Mouse (Mus musculus) liver, embryonic 16.5 days (tissue): ENCODE results near the gene Gstm2. TPM values are rescaled to one million over a fixed set of nuclear protein-coding genes. Genes with fewer than 3 reads are reported as not detected.
"Not testable (repeated sequence)": the region's sequence is repeated elsewhere in the genome, so short reads cannot be mapped to it uniquely, and the experiment has no call there.

Source experiments
- ATAC-seq: fragments of 200-750 bp; cut with Nextera tagmentation; 2 replicates; pipeline ENCODE4 v1.8.0; 2017; ENCODE audit warnings: low read depth, mild to moderate bottlenecking, moderate number of reproducible peaks, moderate library complexity
- H3K27ac ChIP-seq: fragments of 300-500 bp; sonication (generic); 2 replicates; pipeline ENCODE4 v1.5.1; 2014; ENCODE audit warnings: mild to moderate bottlenecking, low read length
- H3K27me3 ChIP-seq: fragments of 300-500 bp; sonication (generic); 2 replicates; pipeline ENCODE4 v1.6.1; 2014; ENCODE audit warnings: low read depth, low read length, mixed read lengths; ENCODE audit not compliant: control insufficient read depth, insufficient read depth
- H3K36me3 ChIP-seq: fragments of 300-500 bp; sonication (generic); 2 replicates; pipeline ENCODE4 v1.6.1; 2014; ENCODE audit warnings: mild to moderate bottlenecking; ENCODE audit not compliant: control insufficient read depth, insufficient read depth
- H3K4me1 ChIP-seq: fragments of 300-500 bp; sonication (generic); 2 replicates; pipeline ENCODE4 v1.6.1; 2014; ENCODE audit warnings: low read depth, low read length, mixed read lengths; ENCODE audit not compliant: control insufficient read depth
- H3K4me2 ChIP-seq: fragments of 300-500 bp; sonication (generic); 2 replicates; pipeline ENCODE4 v1.6.1; 2014; ENCODE audit warnings: low read depth, low read length, mixed read lengths
- H3K4me3 ChIP-seq: fragments of 300-500 bp; sonication (generic); 2 replicates; pipeline ENCODE4 v1.5.1; 2014; ENCODE audit warnings: low read depth, mild to moderate bottlenecking, low read length
- H3K9ac ChIP-seq: fragments of 300-500 bp; sonication (generic); 2 replicates; pipeline ENCODE4 v1.6.1; 2014; ENCODE audit warnings: low read depth, low read length
- H3K9me3 ChIP-seq: fragments of 300-500 bp; sonication (generic); replicated peaks from 2 replicates; pipeline ENCODE4 v1.6.1; 2016; ENCODE audit warnings: low read length; ENCODE audit not compliant: control insufficient read depth
- WGBS: fragments of 180-500 bp; shearing (Covaris S2); extraction: QIAGEN DNeasy Blood & Tissue Kit; methylation state at CpG from one replicate; pipeline ENCODE4 v1.1.7; 2014; ENCODE audit not compliant: insufficient replicate concordance; 5-methylcytosine and 5-hydroxymethylcytosine counted together
- polyA plus RNA-seq: library from polyadenylated mRNA; unstranded; fragments of >200 nt; fragmentation: Nextera tagmentation; extraction: Ambion mirVana; gene quantifications from 2 replicates; pipeline ENCODE4 v1.2.1, GENCODE M21; 2015

Gstm2 gene
- polyA plus RNA-seq, 1 experiment from 2014 or later: 10.4 TPM

- WGBS: 45% methylated on average over 3 of the region's 3 CpGs
- H3K27me3 ChIP-seq, H3K9ac ChIP-seq, H3K4me2 ChIP-seq, H3K27ac ChIP-seq, H3K36me3 ChIP-seq, H3K4me3 ChIP-seq, H3K9me3 ChIP-seq, ATAC-seq: not testable (repeated sequence)
- peaks cover 12% of the 10 kb centered on the region for H3K4me1 ChIP-seq
Measured at GRCm38 (mm10) chr3:108019226-108019625, 33.0 kb upstream of the Gstm2 start.

DNA sequence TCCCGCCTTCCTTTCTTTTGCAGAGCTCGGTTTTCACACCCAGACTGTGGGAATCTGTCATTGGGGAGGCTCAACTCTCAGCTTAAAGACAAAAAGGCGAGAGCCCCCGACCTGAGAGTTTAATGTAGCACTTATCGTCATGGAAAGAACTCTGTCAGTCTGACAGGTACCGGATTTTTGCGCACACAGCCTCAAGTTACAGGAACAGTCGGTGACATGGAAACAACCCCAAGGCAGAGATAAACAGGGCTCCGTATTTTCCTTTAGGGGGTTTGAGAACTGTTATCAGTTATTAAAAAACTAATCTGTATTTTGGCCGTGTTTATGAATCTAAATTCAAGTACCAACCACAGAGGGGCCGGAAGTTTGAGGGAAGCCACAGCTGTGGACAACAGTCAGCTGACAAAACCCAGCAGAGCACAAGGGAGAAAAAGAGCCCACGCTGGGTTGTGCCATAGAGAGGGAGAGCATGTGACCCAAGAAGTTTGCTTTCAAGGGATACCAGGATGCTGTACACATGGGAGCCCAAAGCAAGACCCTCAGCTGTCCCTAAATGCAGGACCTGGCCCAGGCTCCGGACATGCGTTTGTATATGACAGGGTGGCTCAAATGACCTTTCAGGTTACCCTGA is 32.1 kb upstream of the Gstm2 start:
- H3K4me3 ChIP-seq: peak overlapping the region; percentile 48
- H3K9ac ChIP-seq: peak overlapping the region; percentile 36; the same call in 1 of the 2 replicates
- peak overlapping the region; percentile 61 for H3K4me2 ChIP-seq
- peak overlapping the region; percentile 77 for H3K27ac ChIP-seq
- H3K4me1 ChIP-seq: peaks cover 15% of the 10 kb centered on the region
- no peaks in the 10 kb centered on the region for H3K27me3 ChIP-seq
- no peaks in the 10 kb centered on the region for H3K36me3 ChIP-seq
- no peak for ATAC-seq
- 12% methylated on average over 14 of the region's 14 CpGs for WGBS
- no peaks in the 10 kb centered on the region for H3K9me3 ChIP-seq

DNA sequence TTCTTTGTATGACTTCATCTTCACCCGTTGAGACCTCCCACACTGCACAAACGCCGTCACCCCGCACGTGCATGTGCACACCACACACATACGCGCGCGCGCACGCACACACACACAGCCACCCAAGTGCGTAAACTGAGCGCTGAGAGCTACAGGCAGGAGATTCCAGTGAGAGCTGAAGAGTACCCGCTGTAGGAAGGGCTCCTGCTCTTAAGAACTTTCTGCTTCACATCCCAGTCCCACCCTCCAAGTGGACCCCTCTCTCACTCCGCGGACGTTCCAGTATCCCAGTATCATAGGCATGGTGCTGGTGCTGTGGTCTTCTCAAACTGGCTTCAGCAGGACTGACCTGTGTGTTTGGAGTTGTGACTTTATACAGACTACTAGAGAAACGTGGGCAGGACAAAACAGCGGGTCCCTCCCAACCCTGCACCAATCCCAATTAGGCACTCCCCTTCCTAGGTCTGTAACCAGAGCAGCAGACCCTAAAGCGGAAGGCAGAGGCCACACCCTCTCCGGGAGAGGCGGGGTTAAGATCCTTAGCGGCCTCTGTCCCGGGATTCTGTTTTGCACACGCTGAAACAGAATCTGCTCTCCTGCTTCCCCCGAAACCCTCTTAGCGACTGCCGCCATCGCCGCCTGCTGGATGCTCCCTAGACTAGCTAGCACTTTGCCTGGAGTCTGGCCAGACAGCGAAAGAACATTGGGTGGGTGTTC is 31.4 kb upstream of the Gstm2 start, which contains the start of gene Gstm1:
TSS of gene Gstm1 (minus strand) at position 501 of the 717 bp plus-strand sequence.
- Histone ChIP-seq H3K27ac (peak within 1 kb of the TSS; percentile 77), H3K9me3 (no peaks in the 10 kb centered on the region), H3K4me1 (peaks cover 15% of the 10 kb centered on the region), H3K36me3 (no peaks in the 10 kb centered on the region), H3K4me2 (peak within 1 kb of the TSS; percentile 61), H3K27me3 (no peaks in the 10 kb centered on the region), H3K4me3 (peak within 1 kb of the TSS; percentile 48), H3K9ac (peak within 1 kb of the TSS; percentile 36)
- ATAC-seq: peak; percentile 93
- under 1% methylated on average over 31 of the region's 31 CpGs for WGBS

DNA sequence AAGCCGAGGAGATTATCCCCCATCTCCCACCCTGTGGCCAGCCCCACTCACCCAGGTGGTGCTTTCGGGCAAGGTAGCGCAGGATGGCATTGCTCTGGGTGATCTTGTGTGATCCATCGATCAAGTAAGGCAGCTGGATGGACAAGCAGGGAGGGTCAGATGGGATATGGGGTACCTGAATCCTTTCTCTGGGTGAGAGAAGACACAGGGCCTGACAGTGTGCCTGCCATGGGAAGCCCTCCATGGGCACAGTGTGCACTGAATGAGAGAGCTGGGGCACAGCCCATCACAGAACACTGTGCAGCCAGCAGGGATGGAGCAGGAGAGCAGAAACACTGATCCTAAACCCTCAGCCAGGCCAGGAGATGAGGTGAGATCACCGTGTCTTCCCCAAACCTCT is 30.2 kb upstream of the Gstm2 start:
- WGBS: 64% methylated on average over 5 of the region's 5 CpGs
- not testable (repeated sequence) for H3K36me3 ChIP-seq, ATAC-seq, H3K27ac ChIP-seq, H3K9me3 ChIP-seq, H3K27me3 ChIP-seq, H3K4me1 ChIP-seq
- Histone ChIP-seq H3K9ac (peak overlapping the region; percentile 33; the same call in 1 of the 2 replicates), H3K4me3 (peak overlapping the region; percentile 48), H3K4me2 (peak overlapping the region; percentile 61)

- H3K9me3 ChIP-seq: no peaks in the 10 kb centered on the region
- no peak overlapping the region for H3K27ac ChIP-seq
- peaks cover 7% of the 10 kb centered on the region for H3K4me1 ChIP-seq
- H3K27me3 ChIP-seq: no peaks in the 10 kb centered on the region
- ATAC-seq: no peak
- H3K4me3 ChIP-seq: no peak overlapping the region
- 0 out of 2 replicates have a peak overlapping the region, but pooled peaks have one; percentile 6 for H3K4me2 ChIP-seq
- WGBS: 74% methylated on average over 2 of the region's 2 CpGs
- H3K9ac ChIP-seq: no peak overlapping the region
- no peaks in the 10 kb centered on the region for H3K36me3 ChIP-seq
Measured at GRCm38 (mm10) chr3:108014974-108015346, 28.7 kb upstream of the Gstm2 start.

DNA sequence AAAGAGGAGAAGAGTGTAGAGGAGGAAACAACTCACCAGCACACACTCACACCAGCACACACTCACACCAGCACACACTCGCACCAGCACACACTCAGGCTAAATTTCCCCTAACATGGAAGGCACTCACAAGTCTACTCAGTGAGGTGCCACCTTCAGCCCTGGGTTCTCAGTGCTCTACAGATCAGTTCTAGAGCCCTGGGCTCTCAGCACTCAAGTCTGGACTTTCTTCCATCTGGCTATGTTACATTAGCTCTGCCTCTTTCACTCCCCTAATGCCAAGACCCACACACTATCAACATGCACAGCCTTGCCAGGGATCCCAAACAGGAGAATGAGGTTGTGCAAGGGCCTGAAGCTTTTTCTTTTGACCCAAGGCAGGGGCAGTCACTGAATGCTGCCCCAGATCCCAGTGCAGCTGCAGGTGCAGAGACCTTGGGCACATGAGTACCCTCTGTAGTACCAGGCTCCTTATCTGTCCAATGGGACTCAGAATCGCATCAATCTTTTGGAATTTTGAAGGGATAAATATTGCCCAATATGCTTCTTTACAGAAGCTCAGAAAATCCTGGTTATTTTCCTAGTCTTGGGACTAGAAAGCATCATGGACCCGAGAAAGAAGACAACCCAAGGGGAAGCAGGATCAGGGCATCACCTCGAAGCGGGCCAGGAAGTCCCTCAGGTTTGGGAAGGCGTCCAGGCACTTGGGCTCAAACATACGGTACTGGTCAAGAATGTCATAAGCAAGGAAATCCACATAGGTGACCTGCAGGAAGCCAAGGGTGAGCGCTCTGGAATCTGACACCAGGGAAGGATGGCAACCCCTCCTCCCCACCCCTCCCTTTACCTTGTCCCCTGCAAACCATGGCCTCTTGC is 28.1 kb upstream of the Gstm2 start:
- Histone ChIP-seq H3K36me3 (no peaks in the 10 kb centered on the region), H3K27me3 (no peaks in the 10 kb centered on the region), H3K9me3 (no peaks in the 10 kb centered on the region), H3K4me1 (peaks cover 7% of the 10 kb centered on the region), H3K9ac (0 out of 2 replicates have a peak overlapping the region, but pooled peaks have one; percentile 5), H3K27ac (peak overlapping the region; percentile 72), H3K4me2 (peak overlapping the region; percentile 19), H3K4me3 (no peak overlapping the region)
- WGBS: 62% methylated on average over 7 of the region's 8 CpGs
- ATAC-seq: no peak

GRCm38 (mm10) chr3:108013331-108013871 is 27.1 kb upstream of the Gstm2 start:
- Histone ChIP-seq H3K4me1 (peaks cover 4% of the 10 kb centered on the region), H3K36me3 (no peaks in the 10 kb centered on the region), H3K9ac (no peak overlapping the region), H3K27me3 (no peaks in the 10 kb centered on the region), H3K4me3 (no peak overlapping the region), H3K27ac (peak overlapping the region; percentile 72), H3K9me3 (no peaks in the 10 kb centered on the region), H3K4me2 (peak overlapping the region; percentile 19; the same call in 1 of the 2 replicates)
- WGBS: 40% methylated on average over 4 of the region's 4 CpGs
- peak; percentile 9 for ATAC-seq

DNA sequence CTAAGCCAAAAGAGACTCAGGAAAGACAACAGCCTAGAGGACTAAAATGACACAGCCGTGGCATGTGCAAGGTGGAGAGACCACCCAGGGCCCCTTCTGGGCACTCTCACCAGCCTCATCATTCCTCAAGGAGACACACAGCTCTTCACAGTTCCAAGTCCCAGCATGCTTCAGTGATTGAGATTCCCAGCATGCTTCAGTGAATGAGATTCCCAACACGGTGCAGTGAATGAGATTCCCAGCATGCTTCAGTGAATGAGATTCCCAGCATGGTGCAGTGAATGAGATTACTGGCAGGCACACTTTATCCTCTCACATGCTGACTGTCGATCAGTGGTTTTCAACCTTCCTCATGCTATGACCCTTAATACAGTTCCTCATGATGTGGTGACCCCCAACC is 25.3 kb upstream of the Gstm2 start:
- 71% methylated on average over 3 of the region's 3 CpGs for WGBS
- H3K27ac ChIP-seq: no peak overlapping the region
- no peak overlapping the region for H3K4me2 ChIP-seq
- H3K27me3 ChIP-seq: no peaks in the 10 kb centered on the region
- no peaks in the 10 kb centered on the region for H3K9me3 ChIP-seq
- no peaks in the 10 kb centered on the region for H3K36me3 ChIP-seq
- peaks cover 3% of the 10 kb centered on the region; the same call in 1 of the 2 replicates for H3K4me1 ChIP-seq
- no peak overlapping the region for H3K4me3 ChIP-seq
- ATAC-seq: no peak
- H3K9ac ChIP-seq: no peak overlapping the region
